In genomic region chr4:141565325-141565724, GRCm38 (mm10) we compare ENCODE assay signal across 13 mouse cellular contexts. TPM values are rescaled to one million over a fixed set of nuclear protein-coding genes. Genes with fewer than 3 reads are reported as not detected.
A peak's percentile ranks its signal among the peaks of the same experiment; 100 is the strongest.
DNase-seq lines count a peak whose midpoint lies in the region; ATAC-seq and TF ChIP-seq lines count a peak whose summit lies in the region.
"Had no signal": no experiment of that assay in that cellular context is flagged by ENCODE, and none has a peak within 500 bp of the region (broad histone marks: within the 10 kb centered on the region; RNA-seq: fewer than 3 reads in every experiment).

No protein-coding gene starts in this region.

- 45% methylated on average over 7 of the region's 7 CpGs for WGBS in kidney, postnatal 0 days
- WGBS in hindbrain, postnatal 0 days = 23% methylated on average over 7 of the region's 7 CpGs

- no peaks in the 10 kb centered on the region for H3K27me3 ChIP-seq in kidney, postnatal 0 days (ENCODE audit: insufficient read depth, low read length)
- H3K27me3 ChIP-seq in hindbrain, postnatal 0 days (ENCODE audit: insufficient read depth, low read length) = no peaks in the 10 kb centered on the region

- H3K9ac ChIP-seq in kidney, postnatal 0 days (ENCODE audit: low read depth, low read length) = no peak overlapping the region
- H3K9ac ChIP-seq in hindbrain, postnatal 0 days (replicated peaks; ENCODE audit: low read length) = no peak overlapping the region

- no peak for TF ChIP-seq CTCF in layer of hippocampus, adult 2 months (conservative IDR thresholded peaks at IDR 0.05)
- no peak for TF ChIP-seq CTCF in kidney, postnatal 0 days (IDR thresholded peaks at IDR 0.05; ENCODE audit: low read depth)
- no peak for TF ChIP-seq CTCF in hindbrain, postnatal 0 days (IDR thresholded peaks at IDR 0.05; ENCODE audit: low read depth)

- no peak overlapping the region for H3K4me3 ChIP-seq in layer of hippocampus, adult 2 months
- no peak overlapping the region for H3K4me3 ChIP-seq in kidney, postnatal 0 days (replicated peaks; ENCODE audit: low read depth, low read length)
- no peak overlapping the region for H3K4me3 ChIP-seq in hindbrain, postnatal 0 days (ENCODE audit: low read length)

- peak; percentile 59 for DNase-seq in adrenal gland, postnatal 10 days
- DNase-seq in adrenal gland, postnatal 4 days (ENCODE audit: low spot score in 2 of 2) = no peak
- DNase-seq in layer of hippocampus, adult 2 months (ENCODE audit: low spot score in 2 of 2) = no peak
- no peak for DNase-seq in layer of hippocampus, postnatal 25 days (ENCODE audit: extremely low spot score in 1 of 2, low spot score in 1 of 2)
- DNase-seq in ZHBTc4 (ENCODE audit: low read depth, low spot score) = peak; percentile 99
- DNase-seq in kidney, postnatal 0 days (ENCODE audit: low spot score) = peak; percentile 71
- no peak for DNase-seq in thymus, postnatal 10 days (ENCODE audit: low spot score in 2 of 2)
- DNase-seq in hindbrain, postnatal 0 days (ENCODE audit: low spot score) = no peak
- DNase-seq: cerebellum, postnatal 10 days had no signal

- H3K36me3 ChIP-seq in kidney, postnatal 0 days (ENCODE audit: insufficient read depth, low read length) = no peaks in the 10 kb centered on the region
- H3K36me3 ChIP-seq in hindbrain, postnatal 0 days (ENCODE audit: insufficient read depth, low read length) = no peaks in the 10 kb centered on the region

- peaks cover 7% of the 10 kb centered on the region; the same call in 1 of the 2 replicates for H3K4me1 ChIP-seq in kidney, postnatal 0 days (replicated peaks; ENCODE audit: insufficient read depth, low read length)
- H3K4me1 ChIP-seq in hindbrain, postnatal 0 days (ENCODE audit: insufficient read depth, low read length) = no peaks in the 10 kb centered on the region

- no peak for ATAC-seq in kidney, postnatal 0 days (replicated peaks; ENCODE audit: low FRiP score, low read depth)
- ATAC-seq in hindbrain, postnatal 0 days = no peak
- ATAC-seq: forebrain, embryonic 16.5 days; midbrain, embryonic 16.5 days had no signal

- peak overlapping the region; percentile 43; the same call in 1 of the 2 replicates for H3K27ac ChIP-seq in layer of hippocampus, adult 2 months
- peak overlapping the region; percentile 83 for H3K27ac ChIP-seq in kidney, postnatal 0 days
- no peak overlapping the region for H3K27ac ChIP-seq in hindbrain, postnatal 0 days

- no peaks in the 10 kb centered on the region for H3K9me3 ChIP-seq in kidney, postnatal 0 days (replicated peaks; ENCODE audit: low read length)
- no peaks in the 10 kb centered on the region for H3K9me3 ChIP-seq in hindbrain, postnatal 0 days (ENCODE audit: low read length)

- H3K4me2 ChIP-seq in kidney, postnatal 0 days (ENCODE audit: low read length) = no peak overlapping the region
- no peak overlapping the region for H3K4me2 ChIP-seq in hindbrain, postnatal 0 days (ENCODE audit: low read depth, low read length)

RNA-seq across cellular contexts. Expression of gene Spen, which starts 26.9 kb away (rescaled TPM):
- total RNA-seq in adrenal gland, postnatal 10 days (2021) = 10 to 100 TPM; 36.6 to 55.2 TPM
- total RNA-seq in adrenal gland, postnatal 4 days (2021) = 10 to 100 TPM; 57.4 to 67.8 TPM
- 10 to 100 TPM; 56.0 to 68.1 TPM for total RNA-seq in layer of hippocampus, adult 2 months (2021)
- total RNA-seq in layer of hippocampus, postnatal 25 days (2021) = 10 to 100 TPM; 51.6 to 67.6 TPM
- 6.2 and 6.6 TPM in 2 replicates for polyA plus RNA-seq in kidney, postnatal 0 days (2015; fragmentation: Nextera tagmentation; extraction: Ambion mirVana)
- total RNA-seq in hindbrain, postnatal 0 days (2014; rRNA removed) = 16.9 and 17.4 TPM in 2 replicates
- polyA plus RNA-seq in hindbrain, postnatal 0 days (2015; fragmentation: Nextera tagmentation; extraction: Ambion mirVana) = 11.0 and 13.0 TPM in 2 replicates

RNA-seq across cellular contexts. Expression of gene Fblim1, which starts 40.6 kb away (rescaled TPM):
- 10 to 100 TPM; 14.8 to 21.6 TPM for total RNA-seq in adrenal gland, postnatal 10 days (2021)
- total RNA-seq in adrenal gland, postnatal 4 days (2021) = 10 to 100 TPM; 24.9 to 32.1 TPM
- total RNA-seq in layer of hippocampus, adult 2 months (2021) = under 1 TPM; 0.47 to 0.90 TPM
- total RNA-seq in layer of hippocampus, postnatal 25 days (2021) = 1 to 10 TPM; 1.3 to 1.5 TPM
- polyA plus RNA-seq in kidney, postnatal 0 days (2015; fragmentation: Nextera tagmentation; extraction: Ambion mirVana) = 58.1 and 64.6 TPM in 2 replicates
- 22.5 and 26.7 TPM in 2 replicates for total RNA-seq in hindbrain, postnatal 0 days (2014; rRNA removed)
- polyA plus RNA-seq in hindbrain, postnatal 0 days (2015; fragmentation: Nextera tagmentation; extraction: Ambion mirVana) = 21.7 and 25.6 TPM in 2 replicates

RNA-seq across cellular contexts. Expression of gene Tmem82, which starts 53.1 kb away (rescaled TPM):
- total RNA-seq in adrenal gland, postnatal 10 days (2021) = 1 to 10 TPM; 7.9 to 9.5 TPM
- total RNA-seq in adrenal gland, postnatal 4 days (2021) = 1 to 10 TPM; 3.7 to 3.8 TPM
- total RNA-seq in layer of hippocampus, adult 2 months (2021) = under 1 TPM; 0.37 to 0.56 TPM
- under 1 TPM; 0.44 to 0.45 TPM for total RNA-seq in layer of hippocampus, postnatal 25 days (2021)
- polyA plus RNA-seq in kidney, postnatal 0 days (2015; fragmentation: Nextera tagmentation; extraction: Ambion mirVana) = 7.7 and 9.5 TPM in 2 replicates
- total RNA-seq in hindbrain, postnatal 0 days (2014; rRNA removed) = 1.3 and 1.6 TPM in 2 replicates
- 1.3 and 1.5 TPM in 2 replicates for polyA plus RNA-seq in hindbrain, postnatal 0 days (2015; fragmentation: Nextera tagmentation; extraction: Ambion mirVana)
- polyA plus RNA-seq: C2C12 had no signal

RNA-seq across cellular contexts. Expression of gene Slc25a34, which starts 58.3 kb away (rescaled TPM):
- total RNA-seq in adrenal gland, postnatal 10 days (2021) = 10 to 100 TPM; 36.1 to 39.2 TPM
- 1 to 10 TPM; 7.4 to 9.5 TPM for total RNA-seq in adrenal gland, postnatal 4 days (2021)
- 1 to 10 TPM; 1.6 to 3.6 TPM for total RNA-seq in layer of hippocampus, adult 2 months (2021)
- 1 to 10 TPM; 1.8 to 3.2 TPM for total RNA-seq in layer of hippocampus, postnatal 25 days (2021)
- 1.9 and 2.3 TPM in 2 replicates for polyA plus RNA-seq in kidney, postnatal 0 days (2015; fragmentation: Nextera tagmentation; extraction: Ambion mirVana)
- 18.1 and 22.2 TPM in 2 replicates for total RNA-seq in hindbrain, postnatal 0 days (2014; rRNA removed)
- polyA plus RNA-seq in hindbrain, postnatal 0 days (2015; fragmentation: Nextera tagmentation; extraction: Ambion mirVana) = 3.0 and 3.6 TPM in 2 replicates
- total RNA-seq: hematopoietic stem cell, adult 5-6 weeks had no signal

Comparison
In these comparisons a context has a peak if more than half of its experiments do, and no peak if none do; other contexts are left out.
1. DNase-seq: peak in adrenal gland, postnatal 10 days (single experiment), ZHBTc4 (single experiment) and kidney, postnatal 0 days (single experiment); none in adrenal gland, postnatal 4 days (0 of 2), layer of hippocampus, adult 2 months (0 of 2), layer of hippocampus, postnatal 25 days (0 of 2), thymus, postnatal 10 days (0 of 2) and hindbrain, postnatal 0 days (single experiment).